Mouse (Mus musculus): ENCODE data around the gene Gtf2b. TPM values are rescaled to one million over a fixed set of nuclear protein-coding genes. Genes with fewer than 3 reads are reported as not detected.

The Gtf2b gene
- polyA plus RNA-seq, 1 experiment from 2014 or later: 91.8 TPM

Other genes with a start within 250 kb of the Gtf2b start
- 0.69 and 1.0 TPM in 2 replicates for gene Gbp7, start 234.7 kb upstream of the Gtf2b start, polyA plus RNA-seq (2016; fragmentation: Nextera tagmentation; extraction: Ambion mirVana)
- 0.21 and 0.39 TPM in 2 replicates for gene Gbp3, start 205.0 kb upstream of the Gtf2b start, polyA plus RNA-seq (2016; fragmentation: Nextera tagmentation; extraction: Ambion mirVana)
- not detected in 2 replicates for gene Gbp2b, start 170.2 kb upstream of the Gtf2b start, polyA plus RNA-seq (2016; fragmentation: Nextera tagmentation; extraction: Ambion mirVana)
- gene Gbp2, start 144.4 kb upstream of the Gtf2b start, polyA plus RNA-seq (2016; fragmentation: Nextera tagmentation; extraction: Ambion mirVana): 0.06 and 0.10 TPM in 2 replicates
- 11.8 and 14.1 TPM in 2 replicates for gene Kyat3, start 64.0 kb upstream of the Gtf2b start, polyA plus RNA-seq (2016; fragmentation: Nextera tagmentation; extraction: Ambion mirVana)
- gene Pkn2, start 117.0 kb downstream of the Gtf2b start, polyA plus RNA-seq (2016; fragmentation: Nextera tagmentation; extraction: Ambion mirVana): 55.0 and 55.6 TPM in 2 replicates